Mouse (Mus musculus) erythroid progenitor cell, adult 5-6 weeks (primary cell): Measurements from ENCODE around the gene Olfr307. TPM values are rescaled to one million over a fixed set of nuclear protein-coding genes. Genes with fewer than 3 reads are reported as not detected.
"Not testable (repeated sequence)": the region's sequence is repeated elsewhere in the genome, so short reads cannot be mapped to it uniquely, and the experiment has no call there.

Experiments
- ATAC-seq: replicated peaks from 2 replicates; pipeline ENCODE4 v1.8.0; 2016; ENCODE audit warnings: moderate number of reproducible peaks, mild to moderate bottlenecking, moderate TSS enrichment, inconsistent platforms; ENCODE audit not compliant: poor library complexity, low FRiP score, severe bottlenecking
- total RNA-seq, 2 experiments: library from RNA; stranded (forward) in 1 of 2; stranded (reverse) in 1 of 2; fragments of 150-400 nt in 1 of 2; fragments of 186-747, 209-891 nt in 1 of 2; gene quantifications; 2 replicates each; pipeline versions ENCODE4 v1.2.3 to v1.2.4; 2015 to 2017; ENCODE audit warnings: low replicate concordance in 2 of 2

The Olfr307 gene
- total RNA-seq (2015; ENCODE audit: low replicate concordance): not detected in 2 replicates
- not detected in 2 replicates for total RNA-seq (2017; ENCODE audit: low replicate concordance)

- ATAC-seq: no peak
Observed at GRCm38 (mm10) chr7:86337486-86337885, at the start of gene Olfr307. Olfr307 (minus strand) TSS chr7:86337586.

GRCm38 (mm10) chr7:86386558-86386957, 49.2 kb upstream of the Olfr307 start, which contains the start of gene Olfr304:
Olfr304 (minus strand) TSS chr7:86386658.
- no peak for ATAC-seq

- no peak for ATAC-seq
Observed at GRCm38 (mm10) chr7:86385769-86386168, 48.4 kb upstream of the Olfr307 start.

GRCm38 (mm10) chr7:86366828-86367227, 29.4 kb upstream of the Olfr307 start, which contains the start of gene Olfr305:
Olfr305 (minus strand) TSS chr7:86366928.
- ATAC-seq: no peak

- not testable (repeated sequence) for ATAC-seq
Observed at GRCm38 (mm10) chr7:86346296-86346695, 8.9 kb upstream of the Olfr307 start.

- no peak for ATAC-seq
Observed at GRCm38 (mm10) chr7:86344253-86344652, 6.9 kb upstream of the Olfr307 start.

- ATAC-seq: no peak
Observed at GRCm38 (mm10) chr7:86342881-86343565, 5.6 kb upstream of the Olfr307 start.

GRCm38 (mm10) chr7:86325530-86325929, 11.9 kb downstream of the Olfr307 start, which contains the start of gene Olfr308:
Olfr308 (minus strand) TSS chr7:86325630.
- ATAC-seq: no peak

- ATAC-seq: no peak
Observed at GRCm38 (mm10) chr7:86321323-86321722, 16.1 kb downstream of the Olfr307 start.

- no peak for ATAC-seq
Observed at GRCm38 (mm10) chr7:86313608-86314007, 23.8 kb downstream of the Olfr307 start, which contains the start of gene Olfr309. Olfr309 (minus strand) TSS chr7:86313708.

Other genes with a start within 250 kb of the Olfr307 start
- gene Vmn2r75, start 165.8 kb downstream of the Olfr307 start, total RNA-seq (2015; ENCODE audit: low replicate concordance): not detected in 2 replicates
- gene Vmn2r75, start 165.8 kb downstream of the Olfr307 start, total RNA-seq (2017; ENCODE audit: low replicate concordance): not detected in 2 replicates
- gene Vmn2r76, start 91.3 kb downstream of the Olfr307 start, total RNA-seq (2015; ENCODE audit: low replicate concordance): not detected in 2 replicates
- not detected in 2 replicates for gene Vmn2r76, start 91.3 kb downstream of the Olfr307 start, total RNA-seq (2017; ENCODE audit: low replicate concordance)
- gene Olfr310, start 60.4 kb downstream of the Olfr307 start, total RNA-seq (2015; ENCODE audit: low replicate concordance): not detected in 2 replicates
- gene Olfr310, start 60.4 kb downstream of the Olfr307 start, total RNA-seq (2017; ENCODE audit: low replicate concordance): not detected in 2 replicates
- not detected in 2 replicates for gene Olfr309, start 23.9 kb downstream of the Olfr307 start, total RNA-seq (2015; ENCODE audit: low replicate concordance)
- not detected in 2 replicates for gene Olfr309, start 23.9 kb downstream of the Olfr307 start, total RNA-seq (2017; ENCODE audit: low replicate concordance)
- gene Olfr308, start 12.0 kb downstream of the Olfr307 start, total RNA-seq (2015; ENCODE audit: low replicate concordance): not detected in 2 replicates
- gene Olfr308, start 12.0 kb downstream of the Olfr307 start, total RNA-seq (2017; ENCODE audit: low replicate concordance): not detected in 2 replicates
- gene Olfr305, start 29.3 kb upstream of the Olfr307 start, total RNA-seq (2015; ENCODE audit: low replicate concordance): not detected in 2 replicates
- not detected in 2 replicates for gene Olfr305, start 29.3 kb upstream of the Olfr307 start, total RNA-seq (2017; ENCODE audit: low replicate concordance)
- not detected in 2 replicates for gene Olfr304, start 49.1 kb upstream of the Olfr307 start, total RNA-seq (2015; ENCODE audit: low replicate concordance)
- gene Olfr304, start 49.1 kb upstream of the Olfr307 start, total RNA-seq (2017; ENCODE audit: low replicate concordance): not detected in 2 replicates
- gene Olfr303, start 60.2 kb upstream of the Olfr307 start, total RNA-seq (2015; ENCODE audit: low replicate concordance): not detected in 2 replicates
- not detected in 2 replicates for gene Olfr303, start 60.2 kb upstream of the Olfr307 start, total RNA-seq (2017; ENCODE audit: low replicate concordance)
- not detected in 2 replicates for gene Olfr301, start 66.3 kb upstream of the Olfr307 start, total RNA-seq (2015; ENCODE audit: low replicate concordance)
- gene Olfr301, start 66.3 kb upstream of the Olfr307 start, total RNA-seq (2017; ENCODE audit: low replicate concordance): not detected in 2 replicates
- not detected in 2 replicates for gene Olfr299, start 122.3 kb upstream of the Olfr307 start, total RNA-seq (2015; ENCODE audit: low replicate concordance)
- not detected in 2 replicates for gene Olfr299, start 122.3 kb upstream of the Olfr307 start, total RNA-seq (2017; ENCODE audit: low replicate concordance)
- gene Olfr298, start 154.9 kb upstream of the Olfr307 start, total RNA-seq (2015; ENCODE audit: low replicate concordance): not detected in 2 replicates
- not detected in 2 replicates for gene Olfr298, start 154.9 kb upstream of the Olfr307 start, total RNA-seq (2017; ENCODE audit: low replicate concordance)
- not detected in 2 replicates for gene Olfr297, start 182.4 kb upstream of the Olfr307 start, total RNA-seq (2015; ENCODE audit: low replicate concordance)
- gene Olfr297, start 182.4 kb upstream of the Olfr307 start, total RNA-seq (2017; ENCODE audit: low replicate concordance): not detected in 2 replicates
- gene Olfr295, start 246.3 kb upstream of the Olfr307 start, total RNA-seq (2015; ENCODE audit: low replicate concordance): not detected in 2 replicates
- gene Olfr295, start 246.3 kb upstream of the Olfr307 start, total RNA-seq (2017; ENCODE audit: low replicate concordance): not detected in 2 replicates